Mouse (Mus musculus) hindbrain, embryonic 16.5 days (tissue): ENCODE measurements around the gene Lrrc55. TPM values are rescaled to one million over a fixed set of nuclear protein-coding genes. Genes with fewer than 3 reads are reported as not detected.

Experiments used
- ATAC-seq: fragments of 200-750 bp; cut with Nextera tagmentation; 2 replicates; pipeline ENCODE4 v1.8.0; 2017; ENCODE audit warnings: moderate TSS enrichment, moderate library complexity
- H3K27ac ChIP-seq: fragments of 300-500 bp; sonication (generic); 2 replicates; pipeline ENCODE4 v1.5.1; 2014; ENCODE audit warnings: low read depth, mild to moderate bottlenecking, control low read depth, low read length, moderate library complexity
- H3K27me3 ChIP-seq: fragments of 300-500 bp; sonication (generic); replicated peaks from 2 replicates; pipeline ENCODE4 v1.6.1; 2014; ENCODE audit warnings: low read length; ENCODE audit not compliant: control insufficient read depth, insufficient read depth
- H3K36me3 ChIP-seq: fragments of 300-500 bp; sonication (generic); 2 replicates; pipeline ENCODE4 v1.6.1; 2014; ENCODE audit warnings: mild to moderate bottlenecking, low read length, moderate library complexity, mixed read lengths; ENCODE audit not compliant: control insufficient read depth, insufficient read depth
- H3K4me1 ChIP-seq: fragments of 300-500 bp; sonication (generic); 2 replicates; pipeline ENCODE4 v1.6.1; 2014; ENCODE audit warnings: low read depth, low read length; ENCODE audit not compliant: control insufficient read depth, insufficient read depth
- H3K4me2 ChIP-seq: fragments of 300-500 bp; sonication (generic); 2 replicates; pipeline ENCODE4 v1.6.1; 2014; ENCODE audit warnings: mild to moderate bottlenecking, low read length, control low read depth, moderate library complexity
- H3K4me3 ChIP-seq: fragments of 300-500 bp; sonication (generic); 2 replicates; pipeline ENCODE4 v1.5.1; 2014; ENCODE audit warnings: mild to moderate bottlenecking, low read length, control low read depth, moderate library complexity
- H3K9ac ChIP-seq: fragments of 300-500 bp; sonication (generic); 2 replicates; pipeline ENCODE4 v1.6.1; 2014; ENCODE audit warnings: low read depth, mild to moderate bottlenecking, control low read depth, low read length, moderate library complexity
- H3K9me3 ChIP-seq: fragments of 300-500 bp; sonication (generic); 2 replicates; pipeline ENCODE4 v1.6.1; 2014; ENCODE audit warnings: mild to moderate bottlenecking, low read length, moderate library complexity; ENCODE audit not compliant: control insufficient read depth
- WGBS: fragments of 180-500 bp; shearing (Covaris S2); extraction: QIAGEN DNeasy Blood & Tissue Kit; methylation state at CpG from one replicate; pipeline ENCODE4 v1.1.7; 2014; 5-methylcytosine and 5-hydroxymethylcytosine counted together
- polyA plus RNA-seq: library from polyadenylated mRNA; unstranded; fragments of >200 nt; fragmentation: Nextera tagmentation; extraction: Ambion mirVana; gene quantifications from 2 replicates; pipeline ENCODE4 v1.2.1, GENCODE M21; 2015

The Lrrc55 gene
- polyA plus RNA-seq, 1 experiment from 2014 or later, result 12.7 TPM

- Histone ChIP-seq H3K36me3 (no peaks in the 10 kb centered on the region), H3K27ac (no peak overlapping the region), H3K4me3 (no peak overlapping the region), H3K9me3 (no peaks in the 10 kb centered on the region), H3K4me2 (no peak overlapping the region), H3K9ac (no peak overlapping the region), H3K27me3 (no peaks in the 10 kb centered on the region), H3K4me1 (no peaks in the 10 kb centered on the region)
- no peak for ATAC-seq
- WGBS, result 56% methylated on average over 4 of the region's 4 CpGs
These were observed 57.6 kb downstream of the Lrrc55 start for GRCm38 (mm10) chr2:85139393-85139792.

- H3K4me2 ChIP-seq, result no peak overlapping the region
- no peak for ATAC-seq
- no peak overlapping the region for H3K4me3 ChIP-seq
- no peak overlapping the region for H3K9ac ChIP-seq
- no peaks in the 10 kb centered on the region for H3K27me3 ChIP-seq
- 29% methylated on average over 2 of the region's 2 CpGs for WGBS
- H3K4me1 ChIP-seq, result no peaks in the 10 kb centered on the region
- H3K9me3 ChIP-seq, result no peaks in the 10 kb centered on the region
- H3K27ac ChIP-seq, result no peak overlapping the region
- no peaks in the 10 kb centered on the region for H3K36me3 ChIP-seq
These were observed 58.9 kb downstream of the Lrrc55 start for GRCm38 (mm10) chr2:85138143-85138542.

- ATAC-seq, result no peak
- Histone ChIP-seq H3K4me2 (no peak overlapping the region), H3K4me1 (no peaks in the 10 kb centered on the region), H3K27me3 (no peaks in the 10 kb centered on the region), H3K9me3 (no peaks in the 10 kb centered on the region), H3K9ac (no peak overlapping the region), H3K36me3 (no peaks in the 10 kb centered on the region), H3K4me3 (peak overlapping the region; percentile 8; the same call in 1 of the 2 replicates), H3K27ac (no peak overlapping the region)
- WGBS, result 77% methylated on average over 10 of the region's 10 CpGs
These were observed 59.3 kb downstream of the Lrrc55 start for GRCm38 (mm10) chr2:85137601-85138140.

GRCm38 (mm10) chr2:85136831-85137520 is 60.0 kb downstream of the Lrrc55 start:
- Histone ChIP-seq H3K4me1 (no peaks in the 10 kb centered on the region), H3K36me3 (no peaks in the 10 kb centered on the region), H3K4me3 (peak overlapping the region; percentile 8; the same call in 1 of the 2 replicates), H3K27me3 (no peaks in the 10 kb centered on the region), H3K9ac (no peak overlapping the region), H3K9me3 (no peaks in the 10 kb centered on the region), H3K27ac (no peak overlapping the region), H3K4me2 (no peak overlapping the region)
- ATAC-seq, result no peak
- 90% methylated on average over 21 of the region's 21 CpGs for WGBS

GRCm38 (mm10) chr2:85136089-85136488 is 60.9 kb downstream of the Lrrc55 start, which contains the start of gene Aplnr:
TSS of gene Aplnr (plus strand) at chr2:85136225.
- WGBS, result 12% methylated on average over 4 of the region's 4 CpGs
- Histone ChIP-seq H3K9ac (no peak within 1 kb of the TSS), H3K27me3 (no peaks in the 10 kb centered on the region), H3K4me1 (no peaks in the 10 kb centered on the region), H3K4me3 (peak within 1 kb of the TSS; percentile 8; the same call in 1 of the 2 replicates), H3K36me3 (no peaks in the 10 kb centered on the region), H3K27ac (no peak within 1 kb of the TSS), H3K9me3 (no peaks in the 10 kb centered on the region), H3K4me2 (no peak within 1 kb of the TSS)
- ATAC-seq, result peak; percentile 52; the same call in 1 of the 2 replicates

- Histone ChIP-seq H3K9ac (no peak overlapping the region), H3K4me2 (no peak overlapping the region), H3K4me3 (no peak overlapping the region), H3K27me3 (no peaks in the 10 kb centered on the region), H3K4me1 (no peaks in the 10 kb centered on the region), H3K27ac (no peak overlapping the region), H3K36me3 (no peaks in the 10 kb centered on the region), H3K9me3 (no peaks in the 10 kb centered on the region)
- WGBS, result 65% methylated on average over 1 of the region's 1 CpGs
- no peak for ATAC-seq
These were observed 61.9 kb downstream of the Lrrc55 start for GRCm38 (mm10) chr2:85135099-85135498.

GRCm38 (mm10) chr2:85132204-85132603 is 64.8 kb downstream of the Lrrc55 start:
- 63% methylated on average over 2 of the region's 2 CpGs for WGBS
- H3K36me3 ChIP-seq, result no peaks in the 10 kb centered on the region
- H3K27me3 ChIP-seq, result no peaks in the 10 kb centered on the region

GRCm38 (mm10) chr2:85131724-85132123 is 65.3 kb downstream of the Lrrc55 start:
- no peak for ATAC-seq

More at GRCm38 (mm10) chr2:85132204-85132603, 64.8 kb downstream of the Lrrc55 start:
- Histone ChIP-seq H3K27ac (no peak overlapping the region), H3K9me3 (no peaks in the 10 kb centered on the region), H3K4me3 (no peak overlapping the region), H3K4me2 (no peak overlapping the region), H3K9ac (no peak overlapping the region), H3K4me1 (no peaks in the 10 kb centered on the region)
- ATAC-seq, result no peak

GRCm38 (mm10) chr2:85131226-85131625 is 65.8 kb downstream of the Lrrc55 start:
- H3K9ac ChIP-seq, result no peak overlapping the region
- H3K4me3 ChIP-seq, result no peak overlapping the region
- no peaks in the 10 kb centered on the region for H3K9me3 ChIP-seq
- no peaks in the 10 kb centered on the region for H3K4me1 ChIP-seq
- 0 out of 2 replicates have a peak, but pooled peaks have one; percentile 37 for ATAC-seq
- H3K36me3 ChIP-seq, result no peaks in the 10 kb centered on the region
- no peak overlapping the region for H3K27ac ChIP-seq
- no peak overlapping the region for H3K4me2 ChIP-seq
- 51% methylated on average over 2 of the region's 2 CpGs for WGBS
- H3K27me3 ChIP-seq, result no peaks in the 10 kb centered on the region

More at GRCm38 (mm10) chr2:85131724-85132123, 65.3 kb downstream of the Lrrc55 start:
- H3K9me3 ChIP-seq, result no peaks in the 10 kb centered on the region
- no peak overlapping the region for H3K27ac ChIP-seq
- H3K4me1 ChIP-seq, result no peaks in the 10 kb centered on the region
- no peaks in the 10 kb centered on the region for H3K36me3 ChIP-seq
- H3K27me3 ChIP-seq, result no peaks in the 10 kb centered on the region
- no peak overlapping the region for H3K4me3 ChIP-seq
- H3K9ac ChIP-seq, result no peak overlapping the region
- 19% methylated on average over 1 of the region's 1 CpGs for WGBS
- H3K4me2 ChIP-seq, result no peak overlapping the region
